Mouse (Mus musculus): ENCODE data around the gene Dis3l2. TPM values are rescaled to one million over a fixed set of nuclear protein-coding genes. Genes with fewer than 3 reads are reported as not detected.

The Dis3l2 gene
- total RNA-seq, 2 experiments from 2014 or later = 17.2 to 20.9 TPM

GRCm38 (mm10) chr1:86733160-86733821 is 29.7 kb downstream of the Dis3l2 start:
- DNase-seq = no peak

- no peak for DNase-seq
Measured at GRCm38 (mm10) chr1:86736414-86736813, 32.8 kb downstream of the Dis3l2 start.

DNA sequence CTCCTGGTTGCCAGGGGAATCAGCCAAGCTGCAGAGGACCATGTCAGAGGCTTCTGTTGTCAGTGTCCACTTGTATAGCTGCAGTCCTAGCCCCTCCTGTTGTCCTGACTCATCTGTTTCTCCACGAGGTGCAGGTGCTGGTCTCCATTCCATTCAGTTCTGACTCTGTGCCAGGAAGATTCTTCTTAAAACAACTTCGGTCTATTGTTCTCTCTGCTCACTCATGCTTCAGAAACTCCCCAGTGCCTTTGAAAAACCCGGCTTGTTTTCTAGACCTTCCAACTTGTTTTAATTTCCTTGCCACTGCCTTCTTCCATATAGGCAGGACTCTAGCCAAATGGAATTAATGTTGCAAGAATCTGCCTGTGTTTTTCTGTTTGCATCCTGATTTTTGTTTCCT is 39.3 kb downstream of the Dis3l2 start:
- DNase-seq = no peak

DNA sequence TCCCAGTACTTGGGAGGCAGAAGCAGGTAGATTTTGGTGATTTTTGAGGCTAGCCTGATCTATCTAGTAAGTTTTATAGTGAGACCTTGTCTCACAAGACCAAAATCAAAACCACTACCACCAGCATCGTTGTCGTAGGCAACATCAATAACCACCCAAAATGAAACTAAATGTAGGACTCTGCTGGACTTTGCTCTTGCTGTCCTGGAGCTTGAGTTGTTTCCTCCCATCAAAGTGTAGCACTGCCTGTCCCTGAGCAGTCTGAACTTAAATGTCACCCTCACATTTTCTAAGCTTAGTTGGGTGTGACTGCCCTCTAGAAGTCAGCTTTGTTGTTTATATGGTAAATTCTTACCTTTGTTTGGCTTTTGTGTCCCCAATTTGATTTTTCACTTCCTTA is 43.4 kb downstream of the Dis3l2 start:
- no peak for DNase-seq

- no peak for DNase-seq
Measured at GRCm38 (mm10) chr1:86750094-86750493, 46.5 kb downstream of the Dis3l2 start.

DNA sequence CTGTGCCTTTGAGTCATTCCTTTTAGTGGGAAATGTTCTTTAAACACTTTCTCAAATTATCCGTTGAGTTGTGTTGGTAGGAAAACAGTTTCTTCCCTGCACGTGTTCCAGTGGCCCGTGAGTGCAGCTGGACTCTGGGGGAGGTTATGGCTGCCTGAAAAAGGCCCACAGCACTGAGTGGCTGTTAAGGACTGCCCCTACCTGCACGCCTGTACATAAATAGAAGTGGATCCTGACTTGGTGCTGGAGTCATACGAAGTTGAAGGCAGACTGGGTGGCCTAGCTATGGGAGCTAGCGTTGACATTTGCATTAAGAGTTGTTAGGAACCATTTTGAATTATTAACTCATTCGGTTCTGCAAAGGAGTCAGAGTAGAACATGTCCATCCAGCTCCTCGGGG is 49.8 kb downstream of the Dis3l2 start:
- DNase-seq = no peak

DNA sequence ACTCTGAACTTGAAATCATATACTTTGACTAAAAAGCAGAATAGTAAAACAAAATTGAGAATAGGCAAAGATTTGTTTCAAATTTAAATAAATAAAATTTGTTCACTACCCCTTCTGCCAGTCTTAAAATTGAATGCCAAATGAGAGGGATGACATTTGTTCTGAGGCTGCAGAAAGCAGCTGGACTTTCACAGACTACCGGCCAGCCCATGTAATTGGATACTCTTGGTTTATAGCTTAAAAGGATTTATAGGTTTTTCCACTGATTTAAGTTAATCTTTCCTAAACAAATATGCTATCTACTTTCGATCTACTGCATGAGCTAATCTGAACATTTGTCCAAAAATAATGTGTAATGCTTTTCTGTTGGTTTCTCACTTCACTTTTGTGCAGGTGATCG is 50.7 kb downstream of the Dis3l2 start:
- no peak for DNase-seq

- no peak for DNase-seq
Measured at GRCm38 (mm10) chr1:86758091-86758490, 54.5 kb downstream of the Dis3l2 start.

DNA sequence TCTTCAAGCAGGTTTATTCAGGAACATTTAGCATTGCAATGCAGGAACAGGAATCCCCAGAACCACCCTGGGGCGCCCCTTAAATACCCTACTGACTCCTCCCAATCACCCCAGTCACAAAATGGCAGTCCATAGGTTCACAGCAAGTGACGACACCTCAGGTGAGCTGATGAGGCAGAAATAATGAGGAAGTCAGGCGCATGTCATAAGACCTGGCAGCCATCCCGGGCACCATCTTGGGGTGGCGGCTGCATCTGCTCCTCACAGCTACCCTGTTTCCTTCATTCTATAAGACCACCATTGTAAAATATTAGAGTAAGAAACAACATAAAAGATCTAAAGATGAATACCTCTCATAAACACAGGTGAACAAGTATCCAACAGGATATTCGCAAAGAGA is 58.6 kb downstream of the Dis3l2 start:
- DNase-seq = no peak

- DNase-seq = no peak
Measured at GRCm38 (mm10) chr1:86801241-86801640, 97.6 kb downstream of the Dis3l2 start.

GRCm38 (mm10) chr1:86811756-86812155 is 108.1 kb downstream of the Dis3l2 start:
- DNase-seq = no peak

GRCm38 (mm10) chr1:86822266-86822665 is 118.7 kb downstream of the Dis3l2 start:
- peak; percentile 18 for DNase-seq

DNA sequence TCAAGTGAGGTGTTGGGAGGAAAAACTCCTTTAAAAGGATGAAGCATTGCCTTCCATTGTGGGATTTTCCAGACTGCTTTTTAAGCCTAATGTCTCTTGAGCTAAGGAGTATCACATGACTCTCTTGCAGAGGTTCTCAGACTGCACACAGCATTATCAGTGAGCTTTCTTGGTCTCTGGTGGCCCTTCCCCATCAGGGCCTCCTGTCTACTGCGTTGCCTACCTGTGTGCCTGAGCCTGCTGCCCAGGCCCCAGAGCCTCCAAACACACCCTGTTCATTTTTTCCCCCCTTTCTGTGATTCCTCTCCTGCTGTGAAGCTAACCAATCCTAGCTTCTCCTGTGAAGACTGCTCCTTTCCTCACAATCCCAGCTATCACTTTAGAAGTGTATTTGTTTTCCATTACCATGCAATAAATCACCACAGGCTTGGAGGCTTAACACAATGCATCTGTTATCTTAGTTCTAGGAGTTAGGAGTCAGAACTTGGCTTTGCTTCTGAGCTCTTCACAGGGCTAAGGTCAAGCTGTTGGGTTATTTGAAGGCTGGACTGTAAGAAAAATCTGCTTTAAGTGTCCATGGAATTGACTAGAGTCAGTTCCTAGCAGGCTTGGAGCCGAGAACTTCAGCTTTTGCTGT is 130.9 kb downstream of the Dis3l2 start:
- DNase-seq = no peak

DNA sequence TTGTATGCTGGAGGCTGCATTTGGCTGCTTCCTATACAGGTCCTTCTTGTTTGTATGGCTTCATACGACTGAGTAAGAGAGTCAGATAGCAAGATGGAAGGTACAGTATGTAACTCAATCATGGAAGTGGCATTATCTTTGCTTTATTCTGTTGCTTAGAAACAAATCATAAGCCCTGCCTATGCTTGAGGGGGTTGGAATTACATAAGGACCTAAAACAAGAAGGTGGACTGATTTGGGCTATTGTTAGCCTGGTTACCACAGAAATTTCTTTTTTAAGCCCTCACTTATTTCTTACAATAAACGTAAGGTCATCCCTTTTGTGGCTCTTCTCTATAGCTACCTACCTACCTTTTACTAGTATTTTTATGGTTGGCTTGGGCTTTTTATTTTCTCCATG is 131.4 kb downstream of the Dis3l2 start:
- DNase-seq = no peak

GRCm38 (mm10) chr1:86850754-86851153 is 147.1 kb downstream of the Dis3l2 start:
- no peak for DNase-seq

DNA sequence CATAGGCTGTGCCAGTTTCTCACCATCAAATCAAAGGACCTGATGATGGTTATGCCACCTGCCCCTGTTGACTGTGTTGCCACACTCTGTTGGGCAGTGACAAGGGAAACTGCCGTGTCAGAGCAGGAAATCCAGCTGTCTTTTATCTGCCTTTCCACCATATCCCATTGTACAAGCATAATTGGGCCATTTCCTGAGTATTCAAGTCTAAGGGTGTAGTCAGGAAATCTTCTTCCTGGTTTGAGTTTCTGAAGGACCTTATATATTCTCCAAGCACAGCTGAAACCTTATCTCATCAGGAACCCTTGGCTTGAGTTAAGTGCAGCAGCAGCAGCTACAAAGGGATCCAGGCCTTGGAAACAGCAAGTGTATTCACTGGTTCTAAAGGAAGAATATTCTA is 155.3 kb downstream of the Dis3l2 start:
- DNase-seq = no peak

DNA sequence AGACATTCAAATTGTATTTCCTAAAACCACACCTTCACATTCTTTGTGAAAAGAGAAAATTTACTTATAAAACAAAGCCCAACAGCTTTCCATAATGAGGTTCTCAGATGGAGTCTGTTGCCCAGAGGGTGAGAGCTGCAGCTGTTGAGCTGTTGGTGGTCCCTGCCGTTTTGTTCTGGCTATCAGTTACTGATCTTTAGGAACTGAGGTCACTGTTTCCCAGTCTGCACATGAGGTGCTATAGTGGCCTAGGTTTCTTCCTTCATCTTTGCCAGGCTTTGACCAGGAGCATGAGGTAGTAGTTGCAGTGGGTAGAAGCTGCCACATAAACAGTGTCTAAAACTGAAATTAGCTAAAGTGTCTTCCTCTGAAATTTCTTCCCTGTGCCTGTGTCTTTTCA is 155.8 kb downstream of the Dis3l2 start:
- no peak for DNase-seq

DNA sequence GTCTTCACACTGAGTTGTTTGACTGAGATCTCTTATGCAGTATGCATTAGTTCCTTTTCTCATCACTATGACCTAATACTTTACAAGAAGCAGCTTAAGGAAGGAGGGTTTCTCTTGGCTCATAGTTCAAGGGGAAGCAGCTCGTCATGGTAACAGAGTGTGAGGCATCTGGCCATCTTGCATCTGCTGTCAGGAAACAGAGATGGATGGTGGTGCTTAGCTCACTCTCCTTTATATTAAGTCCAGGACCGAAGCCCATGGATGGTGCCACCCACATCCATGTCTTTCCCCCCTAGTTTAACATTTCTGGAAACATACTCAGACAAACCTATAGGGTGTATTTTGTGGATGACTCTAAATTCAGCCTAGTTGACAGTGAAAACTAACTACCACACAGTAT is 170.1 kb downstream of the Dis3l2 start:
- DNase-seq = no peak

DNA sequence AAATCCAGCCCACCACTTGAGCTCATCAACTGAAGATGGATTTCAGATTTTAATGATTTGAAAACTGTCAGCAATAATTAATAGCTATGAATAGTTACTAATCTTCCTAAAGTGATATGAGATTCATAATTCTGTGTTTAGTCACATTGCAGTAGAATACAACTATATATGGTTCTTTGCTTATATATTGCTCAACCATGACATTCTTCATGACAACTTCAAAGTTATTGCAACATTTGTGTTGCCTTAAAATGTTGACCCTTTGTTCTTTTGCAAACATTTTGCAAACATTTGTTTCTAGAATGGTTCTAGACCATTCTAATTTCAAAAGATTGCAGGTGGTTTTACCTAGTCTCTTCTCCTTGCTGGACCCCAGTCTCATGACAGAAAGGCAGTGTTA is 175.1 kb downstream of the Dis3l2 start:
- DNase-seq = no peak

GRCm38 (mm10) chr1:86879547-86879946 is 175.9 kb downstream of the Dis3l2 start:
- DNase-seq = no peak

DNA sequence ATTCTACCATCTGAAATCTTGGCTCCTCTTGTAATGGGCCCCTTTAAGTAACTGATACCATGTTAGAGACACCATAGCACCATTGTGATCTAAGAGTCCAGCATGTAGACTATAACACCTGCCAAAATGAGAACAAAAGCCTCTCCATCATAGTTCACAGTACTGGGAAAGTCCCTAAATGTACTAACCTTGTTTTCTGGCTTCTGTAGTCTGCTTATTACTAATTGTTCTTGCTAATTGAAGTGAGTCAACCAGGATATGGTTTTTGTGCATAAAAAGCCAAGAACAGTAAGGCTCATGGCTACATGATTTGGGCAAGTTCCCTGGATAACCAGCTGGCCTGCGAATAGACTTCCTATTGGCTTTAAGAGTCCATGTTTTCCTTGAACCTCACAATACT is 183.5 kb downstream of the Dis3l2 start:
- no peak for DNase-seq

DNA sequence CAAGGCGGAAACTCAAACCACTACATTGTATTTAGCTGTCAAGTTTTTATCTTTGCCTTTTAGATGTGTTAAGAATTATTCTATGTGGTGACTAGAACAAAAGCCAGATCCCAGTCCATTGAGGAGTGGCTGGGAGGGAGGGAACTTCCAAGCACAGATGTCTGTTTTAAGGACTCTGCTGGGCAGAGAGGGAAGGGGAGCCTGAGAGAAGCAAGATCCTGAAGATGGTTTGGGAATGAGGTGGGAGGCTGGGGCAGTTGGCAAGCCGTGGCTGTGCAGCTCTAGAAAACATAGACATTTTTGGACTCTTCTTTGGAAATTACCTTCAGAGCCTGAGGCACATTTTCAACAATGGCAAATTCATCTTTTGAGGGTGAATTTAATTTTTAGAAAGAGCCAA is 208.9 kb downstream of the Dis3l2 start:
- DNase-seq = no peak

DNA sequence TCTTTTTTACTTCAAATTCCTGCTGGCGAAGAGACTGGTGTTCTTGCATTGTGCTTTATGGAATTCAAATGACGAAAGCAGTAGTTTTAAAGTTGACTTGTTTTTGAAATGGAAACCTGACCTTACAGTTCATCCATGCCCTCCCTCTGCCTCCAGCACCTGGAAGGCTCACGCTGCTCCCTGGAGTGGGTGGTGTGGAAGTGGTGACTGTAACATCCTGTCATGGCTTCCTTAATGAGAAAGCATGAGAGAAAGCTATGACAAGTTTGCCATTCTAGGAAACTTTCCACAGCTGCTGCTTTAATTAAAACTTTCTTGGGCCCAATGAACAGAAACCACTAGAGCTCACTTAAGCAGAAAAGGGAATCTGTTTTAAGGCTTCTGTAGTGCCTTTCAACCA is 210.3 kb downstream of the Dis3l2 start:
- no peak for DNase-seq

GRCm38 (mm10) chr1:86914697-86915096 is 211.1 kb downstream of the Dis3l2 start:
- DNase-seq = no peak
